Mouse (Mus musculus) spleen, adult 2 months (tissue): ENCODE results near the gene Duoxa1.

Experiments
- CTCF ChIP-seq: fragments of 200-500 bp; IDR thresholded peaks from 2 replicates; pipeline ENCODE4 v1.5.1; 2011; ENCODE audit warnings: mild to moderate bottlenecking, inconsistent platforms; ENCODE audit not compliant: insufficient read depth, insufficient read length, insufficient replicate concordance; ENCODE audit errors: extremely low read depth
- POLR2A ChIP-seq: fragments of 200-500 bp; IDR thresholded peaks from 2 replicates; pipeline ENCODE4 v1.6.1; 2011; ENCODE audit warnings: low read depth, low read length, inconsistent platforms

DNA sequence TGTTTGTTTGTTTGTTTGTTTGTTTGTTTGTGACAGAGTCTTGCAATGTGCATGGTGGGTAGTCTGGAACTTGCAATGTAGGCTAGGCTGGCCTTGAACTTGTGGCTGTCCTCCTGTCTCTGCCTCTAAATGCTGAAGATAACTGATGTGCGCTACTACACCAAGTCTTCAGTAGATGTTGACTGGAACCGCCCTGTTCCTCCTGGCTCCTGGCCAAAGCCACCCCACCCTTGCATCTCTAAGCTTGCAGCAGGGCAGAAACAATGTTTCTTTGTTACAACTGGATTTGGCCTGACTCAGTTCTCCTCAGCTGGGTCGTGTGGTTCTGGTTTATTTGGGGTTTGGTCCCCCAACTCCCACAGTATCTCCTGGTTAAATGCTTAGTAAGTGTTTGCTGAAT lies 20.6 kb upstream of the Duoxa1 start:
- TF ChIP-seq CTCF, result no peak
- TF ChIP-seq POLR2A, result no peak
